Mouse (Mus musculus): ENCODE data around the gene Rer1.

Rer1 gene

DNA sequence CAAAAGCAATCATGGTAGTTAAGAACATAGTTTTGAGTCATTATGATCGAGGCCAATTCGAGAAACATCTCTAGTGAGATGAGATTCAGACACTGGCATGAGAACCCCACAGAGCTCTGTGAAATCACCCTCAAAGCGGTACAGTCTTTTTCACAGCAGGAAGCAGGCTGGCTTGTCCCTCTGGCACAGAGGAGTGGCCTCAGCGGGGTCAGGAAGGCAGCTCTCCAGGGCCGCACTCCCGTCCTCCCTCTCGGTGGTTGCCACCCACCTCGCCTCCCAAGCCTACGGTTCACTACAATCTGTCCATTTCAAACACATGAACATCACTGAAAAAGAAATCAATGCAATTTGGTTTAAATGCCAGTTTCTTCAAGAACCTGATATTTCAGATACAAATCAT is 11.8 kb downstream of the Rer1 start:
- DNase-seq (ENCODE audit: low spot score): no peak

DNA sequence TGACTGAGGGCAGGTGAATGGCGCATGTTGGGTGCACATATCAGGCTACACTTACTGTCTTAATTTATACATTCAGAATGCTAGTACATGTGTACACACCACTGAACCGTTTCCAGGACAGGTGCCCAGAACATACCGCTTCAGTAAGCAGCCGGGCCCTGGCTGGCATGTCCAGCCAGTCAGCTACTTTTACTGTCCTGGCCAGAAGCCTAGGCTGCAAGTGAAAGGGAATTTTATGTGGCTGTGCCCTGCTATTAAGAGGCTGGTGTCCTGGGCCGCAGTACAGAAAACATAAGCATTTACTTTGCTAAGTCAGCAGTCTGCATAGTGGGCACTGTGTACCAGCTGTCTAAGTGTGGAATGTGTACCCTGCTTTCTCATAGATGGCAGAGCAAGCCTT is 15.3 kb downstream of the Rer1 start:
- no peak for DNase-seq (ENCODE audit: low spot score)

DNA sequence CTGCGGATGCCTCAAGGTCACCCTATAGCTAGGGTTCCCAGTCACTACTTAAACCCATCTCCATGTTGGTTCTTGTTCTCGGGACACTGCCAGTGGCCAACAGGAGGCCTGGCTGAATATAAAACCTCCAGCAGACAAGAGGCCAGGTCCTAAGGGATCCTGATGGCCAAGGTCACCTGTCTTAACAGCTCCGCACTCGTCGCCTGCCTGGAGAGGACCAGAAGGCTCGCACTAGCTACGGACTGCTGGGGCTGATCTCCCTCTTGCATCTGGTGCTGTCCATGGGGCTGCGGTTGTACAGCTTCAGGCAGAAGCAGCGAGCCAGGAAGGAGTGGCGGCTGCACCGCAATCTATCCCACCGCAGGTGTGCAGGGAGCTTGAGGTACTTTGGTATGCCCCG is 16.0 kb downstream of the Rer1 start:
- DNase-seq (ENCODE audit: low spot score): no peak

DNA sequence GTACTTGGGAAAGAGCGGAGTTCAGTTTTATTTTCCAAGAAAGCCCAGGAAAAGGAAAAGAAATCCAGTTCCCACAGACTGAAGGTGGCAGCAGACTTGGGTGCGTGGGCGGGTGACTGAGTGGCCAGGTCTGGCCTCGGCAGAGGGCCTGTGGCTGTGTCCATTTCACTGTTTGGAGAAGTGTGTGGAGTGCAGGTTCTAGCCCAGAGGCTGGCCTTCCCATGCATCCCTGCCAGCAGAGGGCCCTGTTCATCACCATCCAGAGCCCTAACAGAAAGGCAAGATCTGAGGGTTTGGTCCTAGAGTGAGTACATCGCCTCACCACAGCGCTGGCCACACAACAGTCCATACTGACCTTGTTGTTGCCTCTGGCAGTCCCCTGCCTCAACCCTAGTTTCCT is 17.0 kb downstream of the Rer1 start:
- DNase-seq (ENCODE audit: low spot score): no peak

DNA sequence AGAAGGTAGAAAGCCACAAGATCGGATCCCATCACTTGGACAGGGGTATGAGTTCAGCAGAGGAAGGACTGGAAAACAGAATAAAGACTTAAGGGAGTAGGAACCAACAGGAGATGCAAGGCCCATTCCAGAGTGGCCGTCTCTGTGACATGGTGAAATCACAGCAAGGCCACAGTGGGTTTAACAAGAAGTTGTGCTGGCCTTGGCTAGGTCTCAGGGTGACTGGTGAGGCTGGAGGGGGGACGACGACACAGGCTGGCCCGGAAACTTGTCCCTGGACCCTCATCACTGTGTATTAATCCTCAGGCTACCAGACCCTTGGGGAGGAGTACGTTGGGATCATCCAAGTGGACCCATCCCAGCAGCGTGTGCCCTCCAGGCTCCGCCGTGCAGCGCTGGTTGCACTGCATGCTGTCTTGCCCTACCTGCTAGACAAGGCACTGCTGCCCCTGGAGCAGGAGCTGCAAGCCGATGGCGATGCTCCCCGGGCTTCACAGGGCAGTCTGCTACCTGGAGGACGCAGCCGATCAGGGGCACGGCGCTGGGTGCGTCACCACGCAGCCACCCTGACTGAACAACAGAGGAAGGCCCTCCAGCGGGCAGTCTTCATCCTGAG is 17.7 kb downstream of the Rer1 start:
- DNase-seq (ENCODE audit: low spot score): no peak

DNA sequence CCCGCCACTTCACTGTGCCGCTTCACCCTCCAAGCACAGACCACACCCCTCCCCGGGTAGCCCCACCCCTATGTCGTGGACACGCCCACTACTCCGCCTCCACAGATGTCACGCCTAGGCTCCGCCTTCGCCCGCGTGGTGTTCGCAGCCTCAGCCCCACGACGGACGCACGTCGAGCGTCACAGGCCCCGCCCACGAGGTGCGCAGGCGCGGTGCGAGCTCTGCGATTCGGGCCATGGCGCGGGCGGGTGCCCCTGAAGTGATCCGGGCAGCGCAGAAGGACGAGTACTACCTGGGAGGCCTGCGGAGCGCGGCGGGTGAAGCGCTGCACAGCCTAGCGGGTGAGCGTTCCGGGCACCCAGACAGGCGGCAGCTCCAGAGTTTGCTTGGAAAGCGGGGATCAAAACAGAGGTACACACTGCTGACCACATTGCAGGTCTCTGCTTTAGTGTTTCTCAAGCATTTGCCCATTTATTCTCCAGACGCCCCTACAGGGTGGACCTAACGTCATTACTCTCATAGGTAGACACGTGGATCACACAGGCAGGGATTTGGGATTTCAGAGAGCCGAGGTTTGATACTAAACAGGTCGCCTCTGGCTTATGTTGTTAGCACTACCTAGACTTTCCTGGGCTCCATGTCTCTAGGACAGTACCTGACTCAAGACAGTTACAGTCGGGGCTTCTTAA is 19.2 kb downstream of the Rer1 start, which contains the start of gene Pex10:
Gene Pex10, plus strand, starts transcription at position 183 of the 689 bp plus-strand sequence.
- peak; percentile 81 for DNase-seq (ENCODE audit: low spot score)

DNA sequence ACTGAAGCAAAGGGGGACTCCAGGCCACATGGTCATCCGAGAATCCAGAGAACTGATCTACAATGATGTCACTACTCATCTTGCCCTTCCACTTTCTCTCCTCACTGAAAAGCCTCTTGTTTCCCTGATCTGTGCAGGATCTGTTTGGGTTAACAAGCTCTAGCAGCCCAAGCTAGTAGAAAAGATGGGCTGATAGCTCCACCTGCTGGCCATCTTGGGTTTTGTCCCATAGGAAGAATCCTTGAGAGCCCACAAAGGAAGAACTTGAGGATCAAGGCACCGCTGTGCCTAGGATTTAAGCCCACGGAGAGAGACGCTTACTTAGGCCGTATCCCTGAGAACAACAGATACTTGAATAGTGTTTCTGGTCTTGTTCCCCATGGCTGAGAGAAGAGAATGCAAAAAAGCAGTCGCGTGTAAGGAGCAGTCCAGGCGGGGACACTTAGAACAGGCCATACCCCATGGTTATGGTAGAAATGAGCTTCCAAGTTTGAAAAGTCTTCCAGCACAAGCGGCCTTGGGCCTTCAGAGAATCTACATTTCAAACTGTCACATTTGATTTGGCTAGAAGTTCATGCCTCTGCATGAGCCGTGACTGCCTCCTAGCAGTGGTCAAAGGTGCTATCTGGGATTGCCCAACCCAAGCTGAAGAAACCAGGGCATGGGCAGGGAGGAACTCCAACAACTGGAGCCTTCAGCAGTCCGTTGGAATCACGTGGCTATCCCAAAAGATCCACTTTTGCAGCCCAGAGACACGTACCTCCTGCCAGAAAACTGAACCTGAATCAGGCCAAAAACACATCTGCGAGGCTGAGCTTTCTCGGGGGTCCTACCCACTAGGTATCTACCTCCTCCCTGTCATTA is 20.0 kb downstream of the Rer1 start:
- peak; percentile 93 for DNase-seq (ENCODE audit: low spot score)

DNA sequence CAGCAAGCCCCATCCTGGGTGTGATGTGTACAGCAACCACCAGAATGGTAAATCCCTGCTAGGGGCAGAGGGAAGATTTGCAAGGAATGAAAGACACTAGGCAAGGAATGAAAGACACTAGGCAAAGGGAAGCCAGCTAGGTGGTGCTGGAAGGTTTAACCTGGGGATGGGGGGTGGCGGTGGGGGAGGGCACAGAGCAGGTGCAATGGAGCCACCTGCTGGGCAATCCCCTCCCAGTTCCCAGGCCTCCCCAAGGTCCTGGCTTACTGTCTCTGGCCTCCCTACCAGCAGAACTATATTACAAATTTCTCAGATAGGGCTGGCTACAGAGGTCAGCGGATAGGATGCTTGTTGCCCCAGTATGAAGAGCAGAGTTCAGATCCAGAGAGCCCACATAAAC is 21.7 kb downstream of the Rer1 start:
- no peak for DNase-seq (ENCODE audit: low spot score)

DNA sequence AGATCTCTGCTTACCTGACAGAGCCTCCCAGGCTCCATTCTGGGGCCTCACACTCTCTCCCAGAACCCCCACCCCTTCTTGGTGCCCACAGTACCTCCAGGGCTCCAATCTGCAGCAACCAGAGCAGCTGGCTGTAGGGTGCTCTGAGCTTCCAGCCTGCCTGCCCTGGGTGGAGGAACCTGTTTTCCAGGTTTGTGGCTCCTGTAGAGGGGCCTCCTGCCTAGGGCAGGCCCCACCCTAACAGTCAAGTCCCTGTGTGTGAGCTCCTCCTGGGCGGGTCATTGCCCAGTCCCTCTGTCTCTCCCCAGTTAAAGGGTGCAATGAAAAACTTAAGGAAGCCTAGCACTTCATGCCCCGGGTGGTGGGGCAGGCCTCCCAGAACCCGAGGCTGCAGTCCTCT is 22.3 kb downstream of the Rer1 start:
- DNase-seq (ENCODE audit: low spot score): no peak

DNA sequence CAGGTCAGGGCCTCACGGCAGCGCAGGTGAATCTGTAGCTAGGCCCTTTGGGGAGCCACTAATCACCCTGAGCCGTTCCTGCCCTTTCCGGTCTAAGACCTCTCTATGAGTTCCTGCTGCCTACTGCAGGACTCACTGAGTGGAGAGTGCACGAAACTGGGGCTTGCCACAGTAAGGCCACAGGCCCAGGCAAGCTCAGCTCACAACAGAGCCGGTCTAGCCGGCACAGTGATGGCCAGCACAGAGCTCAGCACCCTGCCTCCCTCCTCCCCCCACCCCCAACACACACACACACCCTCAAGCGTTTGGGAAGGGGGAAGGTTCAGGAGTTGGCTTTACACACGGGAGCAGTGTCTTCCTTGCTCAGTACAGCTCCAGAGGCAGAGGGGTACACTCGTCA is 27.9 kb downstream of the Rer1 start:
- DNase-seq (ENCODE audit: low spot score): no peak

DNA sequence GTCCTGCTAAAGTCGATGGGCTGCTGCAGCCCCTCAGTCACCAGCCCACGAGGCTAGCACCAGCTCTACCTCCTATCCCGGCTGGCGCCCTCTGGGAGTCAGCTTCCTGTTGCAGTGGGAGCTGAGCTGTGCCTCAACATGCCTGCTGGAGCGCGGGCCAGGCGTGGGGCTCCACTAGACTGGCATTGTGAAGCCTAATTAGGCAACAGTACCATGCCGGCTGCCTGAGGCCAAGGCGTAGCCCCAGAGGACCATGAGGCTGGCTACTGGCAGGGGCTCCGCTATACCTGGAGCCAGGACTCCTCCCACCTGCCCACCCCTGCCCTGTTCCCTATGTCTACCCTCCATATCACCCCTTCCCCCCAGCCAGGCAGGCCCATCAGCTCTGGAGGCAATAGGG is 29.5 kb downstream of the Rer1 start, which contains the start of gene Plch2:
Gene Plch2, minus strand, starts transcription at position 61 of the 400 bp plus-strand sequence.
- DNase-seq (ENCODE audit: low spot score): no peak

DNA sequence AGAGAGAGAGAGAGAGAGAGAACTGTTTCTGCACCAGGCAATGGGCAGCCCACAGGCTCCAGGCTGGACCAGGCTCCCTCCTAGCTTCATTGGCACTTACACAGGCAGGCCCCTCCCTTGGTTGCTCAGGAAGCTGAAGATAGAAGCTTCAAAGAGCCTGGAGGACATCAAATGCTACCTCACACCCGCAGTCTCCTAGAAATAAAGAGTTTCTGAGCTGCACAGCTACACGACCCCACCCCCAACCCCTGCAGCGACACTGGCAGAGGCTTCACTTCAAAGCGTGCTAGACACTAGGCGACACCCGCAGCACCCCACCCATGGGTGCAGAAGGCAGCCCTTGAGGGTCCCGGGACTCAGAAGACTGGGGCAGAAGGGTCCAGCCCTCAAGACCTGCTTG is 36.1 kb downstream of the Rer1 start:
- DNase-seq (ENCODE audit: low spot score): no peak

DNA sequence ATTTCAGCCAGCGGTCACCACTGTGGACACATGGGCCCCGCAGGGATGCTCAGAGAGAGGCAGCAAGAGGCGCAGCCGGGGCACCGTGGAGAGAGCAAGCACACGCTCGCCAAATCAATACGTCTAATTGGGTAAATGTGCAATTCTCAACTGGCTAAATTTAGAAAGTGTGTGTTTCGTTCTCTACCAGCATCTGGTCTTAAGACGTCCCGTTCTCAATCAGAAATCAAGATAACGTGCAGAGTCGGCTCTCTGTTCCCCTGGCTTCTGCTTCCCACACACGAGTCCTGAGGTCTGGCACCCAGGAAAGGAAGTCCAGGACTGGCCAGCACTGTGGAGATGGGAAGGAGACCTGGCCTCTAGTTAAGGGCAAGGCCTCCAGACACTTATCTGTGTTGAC is 39.5 kb downstream of the Rer1 start:
- DNase-seq (ENCODE audit: low spot score): no peak

DNA sequence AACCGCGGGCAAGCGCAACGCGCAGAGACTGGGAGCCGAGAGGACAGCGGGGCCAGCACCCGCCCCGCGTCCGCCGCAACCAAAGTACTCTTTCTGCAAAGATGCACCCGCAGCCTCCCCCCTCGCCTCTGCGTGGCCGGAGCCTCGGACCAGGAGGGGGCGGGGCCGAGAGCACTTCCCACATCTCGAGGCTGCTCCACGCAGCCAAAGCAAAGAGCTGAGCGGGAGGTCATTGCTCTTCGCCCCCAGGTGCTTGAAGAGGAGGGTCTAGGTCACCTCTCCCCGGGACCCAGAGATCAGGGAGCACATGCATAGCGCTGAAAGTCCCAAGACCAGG is 42.9 kb downstream of the Rer1 start:
- DNase-seq (ENCODE audit: low spot score): no peak

DNA sequence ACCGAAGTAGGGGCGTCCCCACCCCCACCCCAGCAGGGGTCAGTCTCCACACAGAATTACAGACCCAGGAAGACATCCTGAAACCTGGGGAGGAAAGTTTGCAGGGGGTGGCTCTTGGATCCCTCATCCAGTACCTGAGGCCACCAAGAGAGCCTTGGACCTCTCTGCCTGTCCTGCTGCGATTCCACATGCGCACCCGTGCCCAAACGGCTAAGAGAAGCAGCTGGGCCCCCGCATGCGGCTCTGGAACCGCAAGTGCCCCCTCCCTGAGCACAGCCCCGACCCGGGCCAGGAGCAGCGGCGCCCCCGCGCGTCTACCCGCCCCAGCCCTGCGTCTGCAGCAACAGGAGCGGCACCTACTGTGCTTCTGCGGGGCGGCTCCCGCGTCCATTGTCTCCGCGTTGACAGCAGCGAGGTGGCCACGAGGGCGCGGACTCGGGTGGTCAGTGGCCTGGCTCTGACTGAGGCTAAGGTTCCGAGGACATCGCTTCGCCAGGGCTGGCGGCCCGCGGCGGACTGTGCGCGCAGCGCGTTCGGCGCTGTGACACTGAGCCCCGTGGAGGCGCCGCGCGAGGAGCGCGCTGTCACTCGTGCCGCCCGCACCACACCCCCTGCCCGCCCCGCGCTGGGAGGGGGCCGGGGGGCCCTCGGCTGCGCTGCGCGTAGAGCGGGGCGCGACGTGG is 43.4 kb downstream of the Rer1 start:
- no peak for DNase-seq (ENCODE audit: low spot score)

DNA sequence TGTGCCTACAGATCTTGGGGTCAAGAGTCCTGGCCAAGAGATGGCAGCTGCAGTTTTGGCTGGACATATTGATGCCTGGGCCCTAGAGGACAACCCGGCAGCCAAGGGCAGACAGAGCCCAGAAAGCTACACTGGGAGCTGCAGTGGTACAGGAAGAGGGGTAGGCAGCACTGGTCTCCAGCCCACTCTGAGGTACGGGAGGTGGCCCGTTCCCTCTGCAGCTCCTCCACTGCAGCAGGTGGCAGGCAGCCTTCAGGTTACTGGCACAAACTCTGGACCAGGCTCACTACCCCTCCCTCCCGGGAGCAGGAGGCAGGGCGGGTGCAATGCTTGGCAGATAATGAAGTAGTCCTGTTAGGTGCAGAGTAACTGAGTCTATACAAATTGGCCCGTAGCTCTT is 45.5 kb downstream of the Rer1 start:
- DNase-seq (ENCODE audit: low spot score): no peak

DNA sequence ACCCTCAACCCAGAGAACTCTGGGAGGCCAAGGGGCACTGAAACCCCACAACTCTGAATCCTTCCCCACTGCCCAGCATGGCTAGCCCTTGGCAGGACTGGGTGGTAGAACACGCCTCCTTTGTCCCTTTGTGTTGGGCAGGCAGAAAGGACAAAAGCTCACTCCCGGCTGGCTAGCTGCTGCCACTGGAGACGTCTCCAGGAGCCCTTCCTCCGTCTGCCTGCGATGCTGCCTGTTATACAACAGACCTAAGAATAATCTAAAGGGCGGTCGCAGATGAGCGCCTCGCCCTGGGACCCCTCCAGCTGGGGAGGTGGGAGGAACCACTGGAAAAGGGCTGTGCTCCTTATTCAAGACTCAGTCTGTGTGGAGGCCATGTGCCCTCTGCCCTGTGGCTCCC is 46.0 kb downstream of the Rer1 start:
- no peak for DNase-seq (ENCODE audit: low spot score)

DNA sequence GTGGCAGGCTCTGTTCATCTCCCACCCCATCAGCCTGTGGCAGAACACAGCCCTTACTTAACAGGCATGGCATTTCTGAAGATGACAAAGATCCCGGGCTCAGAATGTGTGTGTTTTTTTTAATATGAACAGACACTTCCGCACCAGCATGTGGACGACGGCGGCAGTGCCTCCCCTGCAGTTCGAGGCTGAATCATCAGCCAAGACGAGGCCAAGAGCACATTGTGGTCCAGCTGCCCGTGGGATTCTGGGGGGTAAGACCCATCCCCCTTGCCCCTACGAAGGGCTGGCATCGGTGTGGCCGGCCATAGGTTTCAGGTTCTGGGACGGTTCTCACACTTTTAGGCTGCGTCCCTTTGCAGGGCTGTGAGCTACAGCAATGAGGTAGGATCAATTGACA is 51.4 kb downstream of the Rer1 start:
- no peak for DNase-seq (ENCODE audit: low spot score)

DNA sequence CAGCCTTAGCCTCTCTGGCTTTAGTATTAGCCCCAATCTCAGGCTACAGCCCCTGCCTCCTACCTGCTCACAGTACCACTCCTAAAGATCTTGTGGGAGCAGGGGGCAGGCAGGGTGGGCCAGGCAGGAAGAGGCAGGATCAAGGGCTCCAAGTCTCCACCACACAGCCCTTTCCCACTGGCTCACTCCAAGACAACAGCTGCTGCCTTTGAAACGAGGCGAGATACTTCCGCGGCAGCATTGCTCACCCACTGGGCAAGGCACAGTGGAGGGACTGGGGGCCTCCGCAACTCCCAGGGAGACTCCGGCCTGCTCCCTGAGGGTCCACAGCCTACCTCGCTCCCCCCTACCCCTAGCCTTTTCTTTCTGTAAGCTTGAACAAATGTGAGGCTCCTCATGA is 52.0 kb downstream of the Rer1 start:
- no peak for DNase-seq (ENCODE audit: low spot score)

DNA sequence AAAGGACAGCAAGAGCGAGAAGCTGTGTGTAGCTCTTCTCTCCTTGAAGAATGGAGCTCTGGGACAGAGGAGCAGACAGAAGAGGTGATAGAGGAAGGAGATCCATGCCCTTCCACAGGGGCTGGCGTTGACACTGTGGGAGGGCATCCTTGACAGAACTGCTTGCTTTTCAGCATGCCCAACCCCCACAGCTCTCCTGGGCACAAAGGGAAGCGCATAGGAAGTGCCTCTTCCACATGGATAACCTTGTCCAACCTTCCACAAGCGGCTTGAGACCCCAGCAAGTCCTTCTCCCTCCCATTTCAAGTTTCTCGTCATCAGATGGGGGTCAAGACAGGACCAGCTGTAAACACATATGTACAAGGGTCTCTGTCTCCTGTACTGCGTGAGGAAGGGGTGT is 53.1 kb downstream of the Rer1 start:
- no peak for DNase-seq (ENCODE audit: low spot score)

DNA sequence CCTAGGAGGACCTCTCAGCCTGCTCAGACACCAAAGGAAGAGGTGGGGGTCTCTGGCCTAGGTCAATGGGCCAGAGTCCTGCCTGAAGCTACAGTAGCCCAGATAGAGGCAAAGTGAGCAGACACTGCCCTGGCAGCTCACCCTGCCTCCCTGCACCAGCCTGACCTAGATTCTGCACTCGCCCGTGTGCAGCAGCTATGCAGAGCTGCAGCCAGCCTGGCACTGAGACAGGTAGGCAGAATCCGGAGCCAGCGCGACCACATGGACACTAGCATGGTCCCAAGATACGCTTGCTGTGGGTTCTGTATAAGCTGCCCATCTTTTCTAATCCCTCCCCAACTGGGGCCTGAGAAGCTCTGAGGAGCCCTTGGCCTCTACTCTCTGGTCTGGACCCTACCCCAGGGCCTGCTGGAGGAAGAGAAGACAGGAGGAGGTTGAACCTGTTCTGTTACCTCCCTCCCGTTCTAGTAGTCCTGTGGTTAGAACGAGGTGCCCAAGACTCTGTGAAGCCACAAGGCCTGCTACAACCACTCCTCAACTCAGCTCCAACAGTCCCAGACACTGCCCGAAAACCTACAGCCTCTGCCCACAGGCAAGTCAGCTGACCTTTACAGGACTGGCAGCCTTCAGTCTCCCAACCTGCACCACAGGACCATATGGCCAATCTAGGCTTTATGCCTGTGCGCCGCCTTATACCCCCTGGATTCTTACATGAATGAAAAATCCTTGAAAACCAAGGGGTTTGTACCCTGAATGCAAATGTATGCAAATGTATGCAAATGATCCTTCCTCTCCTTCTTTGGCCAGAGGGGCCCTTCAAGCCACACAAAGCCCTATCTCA is 61.8 kb downstream of the Rer1 start:
- DNase-seq (ENCODE audit: low spot score): no peak

Measured in layer of hippocampus, adult 9-10 months (tissue).